Mouse (Mus musculus) G1E (cell line): ENCODE measurements around the gene Pidd1. TPM values are rescaled to one million over a fixed set of nuclear protein-coding genes. Genes with fewer than 3 reads are reported as not detected.
A peak's percentile ranks its signal among the peaks of the same experiment; 100 is the strongest.

ENCODE experiments used
- ATAC-seq: 2 replicates; pipeline ENCODE4 v1.8.0; 2016; ENCODE audit warnings: mild to moderate bottlenecking; ENCODE audit not compliant: insufficient number of reproducible peaks, poor library complexity, low FRiP score, severe bottlenecking; ENCODE audit errors: extremely low read depth
- DNase-seq: peaks from one replicate; pipeline ENCODE4 v3.0.0; 2012; ENCODE audit warnings: low spot score
- H3K27me3 ChIP-seq: 2 replicates; pipeline ENCODE4 v1.6.1; 2012; ENCODE audit warnings: mild to moderate bottlenecking, low read length, inconsistent platforms; ENCODE audit not compliant: insufficient read depth
- H3K36me3 ChIP-seq: replicated peaks from 2 replicates; pipeline ENCODE3; 2012; ENCODE audit warnings: mild to moderate bottlenecking, inconsistent platforms
- H3K4me1 ChIP-seq: 2 replicates; pipeline ENCODE4 v1.6.1; 2012; ENCODE audit warnings: low read depth, low read length, inconsistent platforms, mixed read lengths; ENCODE audit not compliant: insufficient read depth
- H3K4me3 ChIP-seq: 2 replicates; pipeline ENCODE4 v1.5.1; 2012; ENCODE audit warnings: low read depth, mild to moderate bottlenecking, inconsistent platforms, low read length, moderate library complexity, mixed read lengths
- H3K9me3 ChIP-seq: replicated peaks from 2 replicates; pipeline ENCODE4 v1.6.1; 2012; ENCODE audit warnings: inconsistent platforms
- CTCF ChIP-seq: IDR thresholded peaks from 2 replicates; pipeline ENCODE4 v1.5.1; 2012; ENCODE audit warnings: low read depth, low read length, inconsistent platforms, mixed read lengths
- GATA1 ChIP-seq: IDR thresholded peaks from 2 replicates; pipeline ENCODE4 v1.6.1; 2012; ENCODE audit warnings: borderline replicate concordance, low read length, inconsistent platforms, mixed read lengths
- GATA2 ChIP-seq: IDR thresholded peaks from 2 replicates; pipeline ENCODE4 v1.6.1; 2012; ENCODE audit warnings: low read depth, low read length, inconsistent platforms, borderline replicate concordance
- POLR2AphosphoS5 ChIP-seq: IDR thresholded peaks from 2 replicates; pipeline ENCODE4 v1.6.1; 2012; ENCODE audit warnings: low read depth, low read length, inconsistent platforms; ENCODE audit not compliant: insufficient replicate concordance
- TAL1 ChIP-seq: conservative IDR thresholded peaks from 2 replicates; pipeline ENCODE4 v1.6.1; 2012; ENCODE audit warnings: low read depth, low read length, inconsistent platforms, mixed read lengths
- polyA plus RNA-seq: library from polyadenylated mRNA; stranded (reverse); fragments of >175 nt; gene quantifications from 2 replicates; pipeline ENCODE4 v1.2.3, GENCODE M21; 2012
- total RNA-seq, 2 experiments: library from RNA; stranded (forward) in 1 of 2; stranded (reverse) in 1 of 2; fragments of 200-1000 nt in 1 of 2; fragments of >200 nt in 1 of 2; fragmentation: Nextera tagmentation in 1 of 2; gene quantifications; 2 replicates each; pipeline ENCODE4 v1.2.3; 2014 to 2017

The Pidd1 gene
- total and polyA plus RNA-seq, 3 experiments, result 8.9 to 59.6 (median 22.9) TPM

GRCm38 (mm10) chr7:141480842-141481497, 37.1 kb upstream of the Pidd1 start:
- no peak for TF ChIP-seq TAL1
- TF ChIP-seq CTCF, result peak; percentile 81
- no peak overlapping the region for H3K4me3 ChIP-seq
- peaks cover 78% of the 10 kb centered on the region for H3K36me3 ChIP-seq
- DNase-seq (peak; percentile 58), ATAC-seq (peak; percentile 60; the same call in 1 of the 2 replicates)
- H3K4me1 ChIP-seq, result peaks cover 43% of the 10 kb centered on the region
- peaks cover 2% of the 10 kb centered on the region; the same call in 1 of the 2 replicates for H3K27me3 ChIP-seq
- 0 out of 2 replicates have a peak, but pooled peaks cover 2% of the 10 kb centered on the region for H3K9me3 ChIP-seq

GRCm38 (mm10) chr7:141478270-141478748, 34.5 kb upstream of the Pidd1 start:
- Histone ChIP-seq H3K4me3 (no peak overlapping the region), H3K9me3 (0 out of 2 replicates have a peak, but pooled peaks cover 2% of the 10 kb centered on the region), H3K36me3 (peaks cover 55% of the 10 kb centered on the region), H3K27me3 (peaks cover 2% of the 10 kb centered on the region; the same call in 1 of the 2 replicates), H3K4me1 (peaks cover 61% of the 10 kb centered on the region)
- no peak for ATAC-seq
- TF ChIP-seq POLR2AphosphoS5 (no peak), GATA1 (no peak), CTCF (no peak), TAL1 (no peak), GATA2 (no peak)
- DNase-seq, result no peak

DNA sequence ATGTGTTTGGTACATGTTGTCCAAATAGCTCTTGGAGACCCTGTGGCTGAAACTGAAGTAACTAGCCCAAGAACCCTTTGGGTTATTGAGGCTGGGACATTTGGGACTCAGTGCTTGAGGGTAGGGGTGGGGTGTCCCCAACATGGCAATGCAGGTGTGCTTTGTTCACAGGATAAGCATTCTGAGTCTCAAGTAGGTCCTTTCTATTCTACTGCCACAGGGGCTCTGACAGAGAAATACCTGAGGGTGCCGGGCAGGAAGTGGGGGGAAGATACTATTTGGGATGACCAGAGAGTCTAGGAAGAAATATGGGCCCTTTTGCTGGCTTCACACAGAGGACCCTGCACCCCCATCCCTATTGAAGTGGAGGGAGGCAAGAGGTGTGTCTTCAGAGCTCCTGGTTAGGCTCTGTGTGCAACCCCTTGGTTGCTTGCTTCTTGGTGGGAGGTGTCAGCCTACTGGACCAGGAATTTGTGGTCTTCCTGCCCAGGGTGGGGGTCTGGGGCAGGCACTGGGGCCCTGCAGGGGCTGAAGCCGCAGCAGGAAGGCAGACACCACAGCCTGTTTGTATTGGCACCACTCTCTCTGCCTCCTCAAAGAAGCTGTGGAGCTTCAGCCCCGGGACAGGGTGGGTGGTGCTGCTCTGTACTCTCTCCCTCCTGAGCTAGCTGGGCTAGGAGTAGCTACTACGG, 33.9 kb upstream of the Pidd1 start:
- 0 out of 2 replicates have a peak, but pooled peaks cover 2% of the 10 kb centered on the region for H3K9me3 ChIP-seq
- ATAC-seq (no peak), DNase-seq (no peak)
- H3K4me3 ChIP-seq, result no peak overlapping the region
- peaks cover 55% of the 10 kb centered on the region for H3K36me3 ChIP-seq
- peaks cover 66% of the 10 kb centered on the region for H3K4me1 ChIP-seq
- H3K27me3 ChIP-seq, result peaks cover 2% of the 10 kb centered on the region; the same call in 1 of the 2 replicates
- no peak for TF ChIP-seq CTCF
- no peak for TF ChIP-seq POLR2AphosphoS5
- TF ChIP-seq GATA2, result no peak
- no peak for TF ChIP-seq GATA1
- no peak for TF ChIP-seq TAL1

- no peak for DNase-seq
- H3K36me3 ChIP-seq, result peaks cover 55% of the 10 kb centered on the region
- peaks cover 67% of the 10 kb centered on the region for H3K4me1 ChIP-seq
- H3K9me3 ChIP-seq, result 0 out of 2 replicates have a peak, but pooled peaks cover under 1% of the 10 kb centered on the region
- peak overlapping the region; percentile 84 for H3K4me3 ChIP-seq
- peaks cover 2% of the 10 kb centered on the region; the same call in 1 of the 2 replicates for H3K27me3 ChIP-seq
- TF ChIP-seq TAL1 (no peak), CTCF (no peak), GATA1 (no peak), POLR2AphosphoS5 (no peak), GATA2 (no peak)
- no peak for ATAC-seq
These were observed 33.2 kb upstream of the Pidd1 start for GRCm38 (mm10) chr7:141476981-141477370.

DNA sequence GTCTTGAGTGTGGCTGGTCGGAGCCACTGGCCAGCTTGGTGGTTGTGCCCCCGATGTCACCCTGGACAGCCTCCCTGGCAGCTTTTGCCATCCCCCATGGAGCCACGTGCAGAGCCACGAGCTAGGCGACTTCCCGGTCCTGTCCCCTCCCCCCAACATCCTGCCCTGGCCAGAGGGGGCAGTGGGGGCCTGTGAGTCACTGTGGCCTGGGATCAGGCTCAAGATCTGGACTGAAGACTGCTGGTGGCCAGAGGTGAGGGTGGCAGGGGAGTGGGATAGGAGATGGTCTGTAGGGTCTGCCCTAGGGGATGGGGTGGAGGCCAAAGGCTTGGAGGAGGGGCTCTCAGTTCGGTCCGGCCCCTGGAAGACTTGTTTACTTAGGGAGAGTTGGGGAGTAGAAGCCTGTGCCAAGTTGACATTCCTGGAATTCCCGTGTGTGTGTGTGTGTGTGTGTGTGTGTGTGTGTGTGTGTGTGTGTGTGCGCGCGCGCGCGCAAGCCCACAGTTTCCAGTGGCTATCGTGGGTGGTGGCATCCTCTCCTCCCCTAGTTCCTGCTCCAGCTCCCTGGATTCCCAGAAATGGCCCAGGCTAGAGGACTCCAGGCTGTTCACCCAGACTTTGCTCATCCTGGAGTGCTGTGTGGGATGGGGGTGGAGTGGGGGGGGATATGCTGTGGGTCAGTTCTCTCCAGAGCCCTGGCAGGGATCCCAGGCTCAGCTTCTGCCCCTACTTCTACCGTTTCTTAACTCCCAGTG, 32.6 kb upstream of the Pidd1 start:
- DNase-seq, result peak; percentile 66
- TF ChIP-seq GATA2, result no peak
- no peak for TF ChIP-seq GATA1
- TF ChIP-seq TAL1, result no peak
- no peak for TF ChIP-seq POLR2AphosphoS5
- TF ChIP-seq CTCF, result no peak
- Histone ChIP-seq H3K36me3 (peaks cover 54% of the 10 kb centered on the region), H3K27me3 (no peaks in the 10 kb centered on the region), H3K4me3 (peak overlapping the region; percentile 84), H3K4me1 (peaks cover 69% of the 10 kb centered on the region), H3K9me3 (no peaks in the 10 kb centered on the region)
- ATAC-seq, result peak; percentile 66

DNA sequence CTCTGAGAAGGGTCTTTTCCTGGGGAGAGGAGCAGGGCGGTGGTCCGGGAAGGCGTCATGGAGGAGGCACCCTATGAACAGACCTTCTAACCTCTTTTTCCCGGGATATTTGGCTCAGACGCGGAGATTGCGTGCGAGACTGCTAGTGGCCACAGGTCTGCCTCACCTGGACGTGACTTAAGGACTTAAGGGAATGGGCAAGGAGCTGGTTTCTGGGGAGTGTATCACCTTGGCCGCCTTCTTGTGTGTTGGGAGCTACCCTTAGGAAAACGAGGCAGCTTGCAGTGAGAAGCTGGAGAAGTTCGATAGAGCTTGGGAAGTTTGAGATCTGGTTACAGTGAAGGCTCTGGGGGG, 32.0 kb upstream of the Pidd1 start:
- Histone ChIP-seq H3K9me3 (no peaks in the 10 kb centered on the region), H3K4me1 (peaks cover 68% of the 10 kb centered on the region), H3K4me3 (peak overlapping the region; percentile 84), H3K36me3 (peaks cover 54% of the 10 kb centered on the region), H3K27me3 (no peaks in the 10 kb centered on the region)
- no peak for DNase-seq
- no peak for ATAC-seq
- TF ChIP-seq TAL1 (no peak), GATA2 (no peak), GATA1 (no peak), CTCF (no peak), POLR2AphosphoS5 (no peak)
